Mouse (Mus musculus): ENCODE results near the gene Fbxl22. TPM values are rescaled to one million over a fixed set of nuclear protein-coding genes. Genes with fewer than 3 reads are reported as not detected.

Gene Fbxl22
- total RNA-seq (2021) = 10 to 100 TPM; 45.9 to 49.2 TPM

- intact Hi-C loops (cut with DNase I) = loop anchor here (5.0 kb wide), 3 partner anchors 78 to 193 kb away; partner anchors contain the start of gene Usp3
- DNase-seq (ENCODE audit: low spot score) = no peak
These were observed at the start of gene Fbxl22 for GRCm38 (mm10) chr9:66514256-66514770. TSS of gene Fbxl22 (minus strand) at chr9:66514593.

- no peak for DNase-seq (ENCODE audit: low spot score)
- intact Hi-C loops (cut with DNase I) = no loop called here
These were observed 47.8 kb upstream of the Fbxl22 start for GRCm38 (mm10) chr9:66562215-66562614.

- intact Hi-C loops (cut with DNase I) = no loop called here
- DNase-seq (ENCODE audit: low spot score) = no peak
These were observed 47.1 kb upstream of the Fbxl22 start for GRCm38 (mm10) chr9:66561496-66561895.

- intact Hi-C loops (cut with DNase I) = no loop called here
- DNase-seq (ENCODE audit: low spot score) = no peak
These were observed 46.3 kb upstream of the Fbxl22 start for GRCm38 (mm10) chr9:66560728-66561127.

GRCm38 (mm10) chr9:66560295-66560694, 45.9 kb upstream of the Fbxl22 start:
- intact Hi-C loops (cut with DNase I) = no loop called here
- DNase-seq (ENCODE audit: low spot score) = no peak

GRCm38 (mm10) chr9:66558971-66559370, 44.6 kb upstream of the Fbxl22 start:
- intact Hi-C loops (cut with DNase I) = no loop called here
- DNase-seq (ENCODE audit: low spot score) = no peak

GRCm38 (mm10) chr9:66542785-66543184, 28.4 kb upstream of the Fbxl22 start:
- no peak for DNase-seq (ENCODE audit: low spot score)
- intact Hi-C loops (cut with DNase I) = no loop called here

GRCm38 (mm10) chr9:66521595-66521994, 7.2 kb upstream of the Fbxl22 start:
- no peak for DNase-seq (ENCODE audit: low spot score)
- intact Hi-C loops (cut with DNase I) = no loop called here

- no peak for DNase-seq (ENCODE audit: low spot score)
- intact Hi-C loops (cut with DNase I) = no loop called here
These were observed 5.9 kb upstream of the Fbxl22 start for GRCm38 (mm10) chr9:66520299-66520698.

GRCm38 (mm10) chr9:66518901-66519300, 4.5 kb upstream of the Fbxl22 start:
- DNase-seq (ENCODE audit: low spot score) = no peak
- intact Hi-C loops (cut with DNase I) = no loop called here

- no peak for DNase-seq (ENCODE audit: low spot score)
- intact Hi-C loops (cut with DNase I) = no loop called here
These were observed 3.9 kb upstream of the Fbxl22 start for GRCm38 (mm10) chr9:66518251-66518650.

GRCm38 (mm10) chr9:66517746-66518145, 3.4 kb upstream of the Fbxl22 start:
- DNase-seq (ENCODE audit: low spot score) = no peak
- intact Hi-C loops (cut with DNase I) = no loop called here

- intact Hi-C loops (cut with DNase I) = no loop called here
- DNase-seq (ENCODE audit: low spot score) = no peak
These were observed 2.0 kb upstream of the Fbxl22 start for GRCm38 (mm10) chr9:66516296-66516940.

- no peak for DNase-seq (ENCODE audit: low spot score)
- intact Hi-C loops (cut with DNase I) = no loop called here
These were observed 1.4 kb upstream of the Fbxl22 start for GRCm38 (mm10) chr9:66515680-66516210.

GRCm38 (mm10) chr9:66515115-66515514, 722 bp upstream of the Fbxl22 start:
- intact Hi-C loops (cut with DNase I) = no loop called here
- no peak for DNase-seq (ENCODE audit: low spot score)

- intact Hi-C loops (cut with DNase I) = loop anchor here (5.0 kb wide), 3 partner anchors 79 to 194 kb away; partner anchors contain the start of gene Usp3
- DNase-seq (ENCODE audit: low spot score) = no peak
These were observed 635 bp downstream of the Fbxl22 start for GRCm38 (mm10) chr9:66513661-66514255.

GRCm38 (mm10) chr9:66513150-66513549, 1.2 kb downstream of the Fbxl22 start:
- DNase-seq (ENCODE audit: low spot score) = no peak
- intact Hi-C loops (cut with DNase I) = loop anchor here (5.0 kb wide), 3 partner anchors 79 to 194 kb away; partner anchors contain the start of gene Usp3

- intact Hi-C loops (cut with DNase I) = loop anchor here (5.0 kb wide), 3 partner anchors 80 to 195 kb away; partner anchors contain the start of gene Usp3
- peak; percentile 74 for DNase-seq (ENCODE audit: low spot score)
These were observed 2.1 kb downstream of the Fbxl22 start for GRCm38 (mm10) chr9:66512351-66512671.

GRCm38 (mm10) chr9:66511580-66512350, 2.6 kb downstream of the Fbxl22 start:
- peak; percentile 90 for DNase-seq (ENCODE audit: low spot score)
- intact Hi-C loops (cut with DNase I) = loop anchor here (2.0 to 5.0 kb wide), 4 partner anchors 81 to 283 kb away; partner anchors contain the start of genes Aph1b and Usp3

- DNase-seq (ENCODE audit: low spot score) = no peak
- intact Hi-C loops (cut with DNase I) = loop anchor here (2.0 to 5.0 kb wide), 4 partner anchors 81 to 284 kb away; partner anchors contain the start of genes Aph1b and Usp3
These were observed 3.4 kb downstream of the Fbxl22 start for GRCm38 (mm10) chr9:66510944-66511343.
